Mouse (Mus musculus) T-helper 2 cell (primary cell): ENCODE results near the gene Trpm7.

ENCODE experiments used
- in situ Hi-C: fragments of 300-600 bp; cut with MboI, MseI; formaldehyde crosslinking; loops from one replicate; pipeline ENCODE4 v1.15.1; 2025; ENCODE audit warnings: high pct_unique_total_duplicates

Trpm7 gene

DNA sequence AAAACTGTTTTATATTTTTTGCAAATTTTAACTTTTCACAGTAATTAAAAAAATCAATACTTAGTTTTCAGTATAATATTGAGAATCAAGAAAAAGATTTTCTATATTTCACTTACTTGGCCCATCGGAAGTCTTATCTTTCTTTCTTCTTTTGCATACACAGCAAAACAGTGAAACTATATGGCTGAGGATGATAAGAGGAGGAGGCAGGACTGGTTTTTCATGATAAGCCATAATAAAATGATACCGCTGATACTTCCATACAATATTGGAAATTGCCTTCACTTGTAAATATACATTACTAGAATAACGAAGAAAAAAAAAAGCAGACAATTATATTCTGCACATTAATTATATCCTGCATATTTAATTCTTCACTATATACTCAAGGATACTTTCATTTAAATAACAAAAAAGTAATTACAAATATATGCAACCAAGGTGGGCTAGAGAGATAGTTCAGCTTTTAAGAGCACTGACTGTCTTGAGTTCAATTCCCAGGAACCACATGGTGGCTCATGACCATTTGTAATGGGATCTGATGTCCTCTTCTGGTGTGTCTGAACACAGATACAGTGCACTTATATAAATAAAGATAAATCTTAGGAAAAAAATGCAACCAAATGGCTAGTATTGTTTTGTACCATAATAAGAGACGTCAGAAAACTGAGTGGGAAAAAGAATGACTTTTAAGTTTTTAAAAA is 59.2 kb downstream of the Trpm7 start:
- in situ Hi-C loops, result no loop called here

DNA sequence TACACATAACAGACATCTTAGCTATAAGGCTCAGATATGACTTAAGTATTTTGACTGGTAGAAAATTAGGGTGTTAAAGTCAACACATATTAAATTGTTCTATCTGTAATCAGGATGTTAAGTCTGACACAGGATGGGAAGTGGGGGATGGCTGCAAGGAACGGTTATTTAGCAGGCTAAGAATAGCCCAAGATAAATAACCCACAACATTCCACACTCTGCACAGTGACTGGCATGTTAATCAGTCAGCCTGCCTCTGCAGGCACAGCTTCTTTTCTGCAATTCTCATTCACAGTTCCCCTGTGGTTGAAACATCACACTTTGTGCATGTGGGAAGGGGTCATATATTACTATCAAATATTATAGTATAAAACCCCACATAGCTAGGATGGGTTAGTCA is 60.2 kb downstream of the Trpm7 start:
- in situ Hi-C loops, result no loop called here

DNA sequence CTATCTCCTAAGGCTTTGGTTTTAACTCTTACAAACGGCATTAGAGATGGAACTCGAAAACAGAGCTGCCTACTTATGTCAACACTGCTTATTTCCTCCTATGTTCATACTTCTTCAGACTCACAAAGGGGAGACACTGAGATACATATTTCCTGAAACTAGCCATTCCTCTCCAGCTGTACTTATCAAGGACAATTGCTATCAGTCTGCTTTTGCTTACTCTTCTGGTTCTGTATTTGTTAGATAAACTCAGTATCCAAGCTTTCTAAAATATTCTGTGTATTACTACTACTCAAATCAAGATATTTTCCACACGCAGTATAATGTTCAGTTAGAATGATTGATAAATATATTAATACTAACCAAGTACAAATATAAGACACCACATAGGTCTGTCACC is 74.0 kb downstream of the Trpm7 start:
- in situ Hi-C loops, result no loop called here

DNA sequence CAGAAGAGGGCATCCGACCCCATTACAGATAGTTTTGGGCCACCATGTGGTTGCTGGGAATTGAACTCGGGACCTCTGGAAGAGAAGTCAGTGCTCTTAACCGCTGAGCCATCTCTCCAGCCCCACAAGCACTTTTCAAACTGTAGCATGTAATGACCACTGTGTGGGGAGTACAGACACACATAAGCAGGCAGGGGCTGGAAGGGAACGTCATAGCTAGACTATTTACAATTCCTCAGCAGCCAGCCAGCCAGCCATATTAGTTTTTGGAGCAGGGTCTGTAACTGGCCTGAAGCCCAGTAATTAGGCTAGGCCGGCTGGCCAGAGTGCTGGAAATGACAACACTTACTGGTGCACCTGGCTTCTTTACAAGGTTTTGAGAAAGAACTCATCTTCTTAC is 77.6 kb downstream of the Trpm7 start:
- in situ Hi-C loops, result no loop called here

DNA sequence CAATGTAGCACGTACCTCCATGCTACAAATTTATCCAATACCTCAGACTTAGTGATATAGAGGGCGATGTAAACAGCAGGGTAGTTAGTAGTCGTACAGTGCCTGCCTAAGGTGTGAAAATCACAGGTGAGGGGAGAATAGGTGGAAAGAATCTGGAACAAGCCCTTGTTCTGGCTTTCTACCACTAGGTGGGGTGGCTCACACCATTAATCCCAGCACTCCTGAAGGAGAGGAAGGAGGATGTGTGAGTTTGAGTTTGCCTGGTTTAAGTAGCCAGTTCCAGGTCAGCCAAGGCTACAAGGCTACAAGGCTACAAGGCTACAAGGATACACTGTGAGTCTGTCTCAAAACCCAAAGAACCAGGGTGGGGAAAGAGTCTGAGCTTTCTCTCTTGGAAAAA is 80.3 kb downstream of the Trpm7 start:
- in situ Hi-C loops, result no loop called here

DNA sequence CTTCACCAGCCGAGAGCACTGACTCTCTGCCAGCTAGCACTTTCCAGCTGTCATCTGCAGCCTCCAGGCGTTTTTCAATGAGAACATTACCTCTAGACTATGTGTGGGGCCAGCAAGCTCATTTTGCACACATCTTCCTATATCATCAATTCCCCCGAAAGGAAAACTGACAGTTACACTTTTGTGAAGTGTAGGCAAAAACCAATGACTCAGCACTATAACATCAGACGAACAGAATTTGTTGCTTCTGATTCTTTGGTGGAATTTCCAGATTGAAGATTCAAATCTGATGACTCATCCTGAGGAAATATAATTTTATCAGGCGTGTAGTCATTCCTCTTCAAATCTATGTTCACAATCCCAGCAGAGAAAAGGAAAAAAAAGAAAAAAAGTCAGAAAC is 83.4 kb downstream of the Trpm7 start:
- in situ Hi-C loops, result no loop called here

DNA sequence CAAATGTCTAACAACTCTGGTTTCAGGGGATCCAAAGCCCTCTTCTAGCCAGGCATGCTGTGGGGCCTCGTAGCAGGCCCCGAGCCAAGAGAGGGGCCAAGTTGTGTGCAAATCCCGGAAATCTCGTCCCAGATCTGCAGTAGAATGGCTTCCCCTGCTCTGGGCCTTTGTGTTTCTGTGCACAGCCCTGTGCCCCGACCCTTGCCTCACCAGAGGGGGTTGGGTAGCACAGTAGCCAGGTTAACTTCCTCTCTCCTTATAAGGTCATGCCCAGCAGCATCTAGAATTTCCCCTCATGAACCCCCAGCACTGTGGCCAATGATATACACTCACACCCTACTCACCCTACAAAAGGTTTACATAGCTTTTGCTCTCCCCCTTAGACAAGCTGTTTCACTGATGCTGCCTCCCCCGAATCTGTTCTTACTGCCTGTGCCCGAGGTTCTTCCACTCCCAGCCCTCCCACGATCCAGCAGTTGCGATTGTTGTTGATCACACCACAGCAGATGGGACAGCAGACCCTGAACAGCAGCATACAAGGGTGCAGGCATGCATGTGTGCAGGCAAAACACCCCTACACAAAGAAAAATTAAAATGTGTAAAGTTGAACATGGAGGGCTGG is 88.2 kb downstream of the Trpm7 start:
- in situ Hi-C loops, result loop anchor here (10.0 kb wide), 1 partner anchor 193 kb away; no protein-coding TSS in a partner anchor

DNA sequence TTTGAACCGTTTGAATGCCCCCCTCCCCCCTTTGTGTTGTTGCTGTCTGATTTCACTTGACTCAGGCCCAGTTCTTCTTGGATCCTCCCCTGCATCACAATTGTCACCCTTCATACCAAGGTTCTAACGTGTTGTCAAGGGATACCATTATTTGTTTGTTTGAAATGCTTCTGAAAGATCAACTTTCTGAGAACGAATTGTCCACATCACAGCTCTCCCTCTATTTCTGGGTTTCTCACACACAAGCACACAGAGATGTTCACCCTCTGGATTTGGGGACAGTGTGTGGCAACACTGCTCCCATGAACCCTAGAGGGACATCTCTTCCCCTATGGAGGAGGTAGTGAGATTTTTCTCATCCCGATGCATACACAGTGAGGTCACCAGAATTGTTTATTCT is 92.7 kb downstream of the Trpm7 start, which contains the start of gene Usp50:
TSS of gene Usp50 (minus strand) at position 101 of the 400 bp plus-strand sequence.
- in situ Hi-C loops, result loop anchor here (10.0 kb wide), 1 partner anchor 189 kb away; no protein-coding TSS in a partner anchor

DNA sequence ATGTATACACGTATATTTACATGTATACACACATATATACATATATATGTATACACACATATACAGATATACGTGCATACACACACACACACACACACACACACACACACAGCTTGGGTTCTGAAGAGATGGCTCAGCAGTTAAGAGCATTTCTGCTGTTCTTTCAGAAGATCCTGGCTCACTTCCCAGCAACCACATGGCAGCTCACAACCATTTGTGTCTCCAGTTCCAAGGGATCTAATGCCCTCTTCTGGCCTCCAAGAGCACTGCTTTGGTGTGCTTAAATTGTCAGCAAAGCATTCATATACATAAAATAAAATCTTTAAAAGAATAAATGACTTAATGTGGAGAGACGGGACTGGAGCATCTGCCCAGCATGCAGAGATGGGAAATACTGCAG is 93.6 kb downstream of the Trpm7 start:
- in situ Hi-C loops, result loop anchor here (10.0 kb wide), 1 partner anchor 188 kb away; no protein-coding TSS in a partner anchor

DNA sequence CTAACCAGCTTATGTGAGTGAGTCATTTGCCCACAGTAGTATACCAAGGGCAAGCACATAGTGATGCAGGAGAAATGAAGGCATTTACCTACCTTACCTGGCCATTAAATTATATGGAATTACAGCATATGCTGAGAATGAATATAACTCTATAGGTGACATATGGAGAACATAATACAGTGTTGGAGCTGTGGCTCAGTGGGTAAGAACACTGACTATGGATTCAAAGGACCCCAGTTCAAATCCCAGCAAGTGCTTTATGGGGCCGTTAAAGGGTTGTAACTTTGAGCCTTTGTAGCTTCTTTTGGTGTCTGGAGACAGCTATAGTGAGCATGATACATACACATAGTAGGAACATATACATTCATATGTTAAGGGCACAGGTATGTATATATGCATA is 94.6 kb downstream of the Trpm7 start:
- in situ Hi-C loops, result loop anchor here (10.0 kb wide), 1 partner anchor 187 kb away; no protein-coding TSS in a partner anchor

DNA sequence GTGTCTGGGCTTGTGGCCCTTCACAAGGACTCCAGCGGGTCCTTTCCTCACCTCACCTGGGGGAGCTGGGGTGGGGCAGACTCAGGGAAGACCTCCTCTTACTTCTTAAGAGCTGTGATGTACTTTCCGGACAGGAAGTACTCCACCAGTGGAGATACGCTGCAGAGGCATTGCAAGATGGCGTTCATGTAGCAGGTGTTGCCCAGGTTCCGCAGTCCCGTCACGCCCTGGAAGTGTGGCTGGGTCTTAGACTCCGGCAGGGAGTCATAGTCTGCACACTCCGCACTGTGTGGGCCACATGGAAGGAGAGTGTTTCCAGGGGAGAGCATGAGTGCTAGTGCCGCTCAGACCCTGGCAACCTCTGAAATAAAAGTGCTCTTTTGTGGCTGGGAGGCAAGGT is 95.7 kb downstream of the Trpm7 start:
- in situ Hi-C loops, result loop anchor here (10.0 kb wide), 1 partner anchor 185 kb away; no protein-coding TSS in a partner anchor

DNA sequence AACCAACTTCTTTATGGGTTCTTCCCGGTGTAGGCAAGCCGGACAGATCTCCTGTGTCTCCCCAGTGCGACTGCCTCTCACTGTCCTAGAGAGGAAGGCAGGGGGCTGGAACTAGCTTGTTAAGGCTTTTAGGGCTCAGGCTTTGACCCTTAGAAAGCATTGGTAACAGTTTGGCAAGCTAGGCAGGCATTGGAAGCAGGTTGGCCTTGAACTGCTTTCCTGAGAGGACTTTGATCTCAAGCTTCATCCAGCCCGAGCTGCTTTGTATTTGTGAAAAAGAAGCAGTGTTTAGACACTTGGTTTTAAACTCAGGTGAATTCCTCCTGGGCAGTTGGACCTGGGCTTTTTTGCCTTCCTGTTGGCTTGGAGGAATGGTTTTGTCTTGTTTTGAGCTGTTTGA is 97.2 kb downstream of the Trpm7 start:
- in situ Hi-C loops, result no loop called here

DNA sequence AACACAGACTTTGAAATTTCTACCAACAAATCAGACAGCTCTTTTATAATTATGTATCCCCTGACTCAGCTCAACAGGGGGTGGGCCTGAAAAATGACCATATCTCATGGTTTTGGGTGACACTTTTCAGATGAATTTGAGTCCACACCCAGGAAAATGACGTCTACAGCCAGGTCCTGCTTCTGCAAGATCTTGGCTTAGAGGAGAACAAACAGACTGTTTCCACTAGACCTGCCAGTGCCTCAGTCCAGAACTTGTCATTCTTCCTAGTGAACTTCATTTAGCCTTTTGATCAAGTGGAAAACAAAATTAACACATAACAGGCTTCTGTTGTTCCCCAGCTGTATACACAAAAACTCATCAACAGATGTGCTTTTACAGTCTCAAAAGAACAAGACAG is 99.6 kb downstream of the Trpm7 start:
- in situ Hi-C loops, result no loop called here

DNA sequence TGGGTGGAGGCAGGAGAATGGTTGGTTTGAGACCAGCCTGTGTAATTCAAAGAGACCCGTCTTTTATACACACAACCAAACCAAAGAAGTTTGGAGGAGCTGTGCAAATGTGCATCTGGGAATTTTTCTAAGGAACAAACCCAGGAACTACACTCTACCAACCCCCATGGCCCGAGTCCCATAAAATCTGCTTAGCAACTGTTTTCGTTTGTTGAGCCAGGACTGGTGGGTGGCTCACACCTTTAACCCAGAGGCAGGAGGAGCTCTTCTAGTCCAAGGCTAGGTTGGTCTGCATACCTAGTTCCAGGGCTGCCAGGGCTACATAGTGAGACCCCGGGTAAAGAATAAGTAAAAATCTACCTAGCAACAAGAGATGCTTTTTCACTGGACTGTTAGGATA is 100.1 kb downstream of the Trpm7 start:
- in situ Hi-C loops, result no loop called here

DNA sequence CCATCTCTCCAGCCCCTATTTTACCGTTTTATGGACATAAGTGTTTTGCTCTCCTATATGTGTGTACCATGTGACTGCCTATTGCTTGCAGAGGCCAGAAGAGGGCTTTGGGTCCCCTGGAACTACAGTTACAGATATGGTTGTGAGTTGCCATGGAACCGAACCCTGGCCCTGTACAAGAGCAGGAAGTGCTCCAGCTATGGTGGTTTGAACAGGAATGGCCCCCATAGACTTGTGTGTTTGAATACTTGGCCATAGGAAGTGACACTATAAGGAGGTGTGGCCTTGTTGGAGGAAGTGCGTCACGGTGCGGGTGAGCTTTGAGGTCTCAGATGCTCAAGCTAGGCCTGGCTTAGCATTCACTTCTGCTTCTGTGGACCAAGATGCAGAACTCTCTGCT is 103.8 kb downstream of the Trpm7 start:
- in situ Hi-C loops, result loop anchor here (5.0 kb wide), 1 partner anchor 40 kb away; no protein-coding TSS in a partner anchor

DNA sequence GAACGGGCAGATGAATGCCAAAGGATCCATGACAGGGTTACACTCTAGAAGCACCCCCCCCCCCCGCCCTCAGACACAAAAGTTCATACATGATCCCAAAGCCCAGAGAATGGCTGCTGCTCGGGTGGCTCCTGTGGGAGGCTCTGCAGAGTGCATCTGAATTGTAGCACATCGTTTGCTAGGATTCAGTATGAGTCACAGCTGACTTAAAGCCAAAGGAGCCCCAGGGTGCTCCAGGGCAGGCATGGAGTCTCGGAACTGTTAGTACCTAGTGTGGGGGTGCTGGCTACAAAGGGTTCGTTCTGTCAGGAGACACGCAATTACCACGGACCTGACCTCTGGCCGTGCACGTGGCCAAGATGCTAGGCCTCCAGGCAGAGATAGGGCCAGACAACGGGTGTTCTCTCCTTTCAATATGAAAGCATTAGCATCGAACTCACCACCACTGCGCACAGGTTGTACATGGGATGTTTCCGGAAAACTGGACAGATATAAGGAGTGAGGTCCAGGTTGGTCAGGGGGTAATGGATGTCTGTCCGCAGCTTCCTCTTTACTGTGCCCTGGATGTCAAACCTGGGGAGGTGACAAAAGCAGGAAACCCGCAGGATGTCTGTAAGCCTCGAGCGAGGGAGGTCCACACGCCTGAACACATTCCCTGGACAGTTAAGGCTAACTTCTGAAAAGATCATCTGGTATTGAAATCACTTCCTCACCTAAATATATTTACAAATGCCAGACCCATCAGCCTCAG is 106.4 kb downstream of the Trpm7 start:
- in situ Hi-C loops, result loop anchor here (5.0 kb wide), 1 partner anchor 37 kb away; no protein-coding TSS in a partner anchor

DNA sequence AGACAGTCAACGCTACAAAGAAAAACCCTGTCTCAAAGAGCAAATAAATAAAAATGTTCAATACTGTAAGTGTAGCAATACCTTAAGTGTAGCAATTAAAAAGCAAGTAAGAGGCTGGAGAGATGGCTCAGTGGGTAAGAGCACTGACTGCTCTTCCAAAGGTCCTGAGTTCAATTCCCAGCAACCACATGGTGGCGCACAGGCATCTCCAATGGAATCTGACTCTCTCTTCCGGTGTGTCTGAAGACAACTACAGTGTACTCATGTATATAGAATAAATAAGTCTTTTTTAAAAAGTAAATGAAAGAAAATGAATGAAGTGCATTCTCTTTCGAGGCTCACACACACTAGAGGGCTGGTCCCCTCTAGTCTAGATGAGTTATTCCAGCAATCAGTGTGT is 107.8 kb downstream of the Trpm7 start:
- in situ Hi-C loops, result no loop called here

DNA sequence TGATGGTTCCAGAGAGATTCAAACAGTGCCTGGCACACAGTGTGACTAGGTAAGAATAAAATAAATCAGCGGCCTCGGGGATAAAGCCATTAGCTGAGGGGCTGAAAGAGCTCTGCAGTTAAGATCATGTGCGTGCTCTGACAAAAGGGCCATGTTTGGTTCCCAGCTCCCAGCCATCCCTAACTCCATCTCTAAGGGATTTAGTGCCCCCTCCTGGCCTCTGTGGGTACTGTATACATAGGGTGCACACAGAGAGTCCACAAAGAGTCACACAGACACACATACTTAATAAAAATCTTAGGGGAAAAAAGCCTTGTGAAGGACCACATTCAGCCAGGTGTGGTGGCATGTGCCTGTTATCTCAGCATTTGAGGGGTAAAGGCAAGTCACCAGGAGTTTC is 108.4 kb downstream of the Trpm7 start:
- in situ Hi-C loops, result no loop called here

DNA sequence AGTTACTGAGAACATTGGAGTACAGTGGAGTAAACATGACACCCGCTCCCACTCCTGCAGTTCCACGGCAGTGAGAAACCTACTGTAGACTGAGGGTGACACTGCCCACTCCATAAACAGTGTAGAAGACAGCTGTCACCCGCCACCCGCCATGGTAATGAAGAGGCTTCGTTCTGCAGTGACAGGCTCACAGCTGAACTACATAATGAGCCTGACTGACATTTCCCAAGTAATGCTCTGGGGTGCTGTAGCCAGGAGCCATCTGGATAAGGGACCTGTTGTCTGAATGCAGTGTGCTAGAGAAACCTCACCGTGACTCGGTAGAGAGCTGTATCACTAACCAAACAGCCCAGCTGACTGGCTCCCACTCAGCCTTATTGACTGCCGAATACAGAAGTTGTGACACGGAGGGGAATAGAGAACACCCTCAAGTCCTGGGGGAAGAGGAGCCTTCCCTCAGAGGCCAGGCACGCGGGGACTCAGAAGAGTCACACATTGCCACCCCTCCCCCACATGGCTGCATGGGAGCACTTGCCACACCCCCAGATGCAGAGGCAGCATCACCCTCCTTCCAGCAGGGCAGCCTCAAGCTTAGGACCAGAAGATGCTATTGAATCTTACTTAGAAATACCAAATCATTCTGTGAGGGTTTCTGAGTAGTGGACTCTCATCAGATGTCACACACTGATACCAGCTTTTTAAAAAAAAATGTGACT is 110.0 kb downstream of the Trpm7 start:
- in situ Hi-C loops, result no loop called here

DNA sequence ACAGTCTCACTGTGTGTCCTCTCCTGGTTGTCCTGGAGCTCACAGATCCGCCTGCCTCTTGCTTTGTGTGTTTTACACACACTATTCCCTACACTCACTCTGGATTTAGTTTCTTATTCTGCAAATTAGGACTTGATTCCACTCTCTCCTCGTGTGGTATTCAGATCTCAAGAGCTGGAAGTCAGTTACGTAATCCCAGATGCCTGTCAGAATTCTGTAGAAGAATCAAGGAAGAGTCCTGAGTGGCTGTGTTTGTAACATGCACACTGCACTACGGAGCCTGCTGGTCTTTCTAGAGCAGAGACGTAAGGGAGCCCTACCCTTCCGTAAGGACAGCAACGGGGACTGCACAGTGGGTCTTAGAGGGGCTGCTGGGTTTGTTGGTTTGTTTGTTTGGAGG is 116.7 kb downstream of the Trpm7 start:
- in situ Hi-C loops, result no loop called here

DNA sequence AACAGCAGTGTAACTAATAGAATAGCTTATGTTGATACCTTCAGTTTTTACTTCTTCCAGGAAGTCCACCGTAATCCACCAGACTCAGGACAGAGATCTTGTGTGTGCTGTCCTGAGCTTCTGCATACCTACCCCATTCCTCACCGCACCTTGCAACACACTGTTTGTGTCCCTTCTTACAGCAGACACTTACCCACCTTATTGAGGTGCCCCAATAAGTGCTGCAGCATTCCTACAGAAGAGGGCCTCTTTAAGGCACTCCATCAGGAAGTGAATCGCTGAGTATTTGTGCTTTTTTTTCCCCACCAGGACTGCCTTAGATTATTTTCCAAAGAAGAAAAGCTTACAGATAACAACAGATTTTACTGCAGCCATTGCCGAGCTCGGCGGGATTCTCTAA is 120.4 kb downstream of the Trpm7 start:
- in situ Hi-C loops, result no loop called here

DNA sequence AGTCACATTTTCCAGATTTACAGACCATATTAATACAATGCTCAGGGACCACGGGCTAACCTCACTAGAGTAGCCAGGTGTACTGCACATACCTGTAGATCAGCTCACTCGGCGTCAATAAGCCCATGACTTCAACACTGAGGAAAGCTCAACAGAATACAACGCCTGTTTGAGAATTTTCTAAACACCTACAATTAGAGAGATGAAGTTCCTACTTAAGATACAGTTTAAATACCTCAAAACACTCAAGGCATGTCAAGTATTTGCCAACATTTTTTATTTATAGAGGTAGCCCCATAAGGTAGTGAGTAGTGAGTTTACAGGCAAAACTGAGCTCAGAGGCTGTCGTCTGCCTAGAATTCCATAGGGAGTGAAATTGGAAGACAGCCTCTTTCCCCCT is 132.6 kb downstream of the Trpm7 start:
- in situ Hi-C loops, result no loop called here
